Mouse (Mus musculus): ENCODE measurements around the gene Prps2.

- no peak for TF ChIP-seq CTCF (conservative IDR thresholded peaks at IDR 0.05 in 1 of 2, IDR thresholded peaks at IDR 0.05 in 1 of 2; ENCODE audit: low read depth in 2 of 2, low read length in 2 of 2)
- no peak for TF ChIP-seq POLR2A (IDR thresholded peaks at IDR 0.05; ENCODE audit: low read depth, low read length)
- TF ChIP-seq MAX (IDR thresholded peaks at IDR 0.05; ENCODE audit: low read length), result no peak
- no peak for TF ChIP-seq TBP (conservative IDR thresholded peaks at IDR 0.05; ENCODE audit: low read depth, low read length)
- TF ChIP-seq ELF1 (IDR thresholded peaks at IDR 0.05; ENCODE audit: low read depth, low read length), result no peak
- TF ChIP-seq SIN3A (IDR thresholded peaks at IDR 0.05; ENCODE audit: low read length), result no peak
- no peak for TF ChIP-seq ZNF384 (IDR thresholded peaks at IDR 0.05; ENCODE audit: low read depth, low read length)
- no peak for TF ChIP-seq IRF4 (IDR thresholded peaks at IDR 0.05; ENCODE audit: low read depth, low read length)
- no peak for TF ChIP-seq ETS1 (conservative IDR thresholded peaks at IDR 0.05; ENCODE audit: low read depth, low read length)
- no peak for TF ChIP-seq RAD21 (IDR thresholded peaks at IDR 0.05; ENCODE audit: low read depth, low read length)
- TF ChIP-seq TCF12 (IDR thresholded peaks at IDR 0.05; ENCODE audit: low read depth, low read length), result no peak
Observed at GRCm38 (mm10) chrX:167417654-167418053, 35.1 kb upstream of the Prps2 start.

Measured in CH12.LX (cell line).